Mouse (Mus musculus) bone marrow macrophage, adult 2 months (primary cell): ENCODE data around the gene Zfp398.

Experiments
- CTCF ChIP-seq: IDR thresholded peaks from 2 replicates; pipeline ENCODE4 v1.5.1; 2012; ENCODE audit warnings: low read depth, mild to moderate bottlenecking, low read length, moderate library complexity
- POLR2A ChIP-seq: IDR thresholded peaks from 2 replicates; pipeline ENCODE4 v1.6.1; 2012; ENCODE audit warnings: mild to moderate bottlenecking, low read depth, low read length, borderline replicate concordance

GRCm38 (mm10) chr6:47792533-47792932 is 42.9 kb upstream of the Zfp398 start:
- no peak for TF ChIP-seq CTCF
- TF ChIP-seq POLR2A: no peak
